Mouse (Mus musculus) testis, adult 2 months (tissue): ENCODE results near the gene Tmbim1. TPM values are rescaled to one million over a fixed set of nuclear protein-coding genes. Genes with fewer than 3 reads are reported as not detected.

Source experiments
- H3K27ac ChIP-seq: fragments of 200-500 bp; 2 replicates; pipeline ENCODE4 v1.5.1; 2012; ENCODE audit warnings: low read depth, low read length; ENCODE audit not compliant: control insufficient read depth, insufficient read depth
- H3K27me3 ChIP-seq: fragments of 200-500 bp; 2 replicates; pipeline ENCODE4 v1.6.1; 2012; ENCODE audit warnings: mild to moderate bottlenecking, low read length, moderate library complexity; ENCODE audit not compliant: control insufficient read depth, insufficient read depth
- H3K36me3 ChIP-seq: fragments of 200-500 bp; 2 replicates; pipeline ENCODE4 v1.6.1; 2012; ENCODE audit warnings: mild to moderate bottlenecking, low read length; ENCODE audit not compliant: control insufficient read depth, insufficient read depth
- H3K4me1 ChIP-seq: fragments of 200-500 bp; 2 replicates; pipeline ENCODE4 v1.6.1; 2012; ENCODE audit warnings: low read length; ENCODE audit not compliant: control insufficient read depth, insufficient read depth
- H3K4me3 ChIP-seq: fragments of 200-500 bp; 2 replicates; pipeline ENCODE4 v1.5.1; 2012; ENCODE audit warnings: low read depth, mild to moderate bottlenecking, low read length, moderate library complexity, mixed read lengths; ENCODE audit not compliant: control insufficient read depth
- CTCF ChIP-seq: fragments of 200-500 bp; IDR thresholded peaks from 2 replicates; pipeline ENCODE4 v1.5.1; 2012; ENCODE audit warnings: low read depth, mild to moderate bottlenecking, inconsistent platforms, low read length, moderate library complexity; ENCODE audit not compliant: control insufficient read depth, insufficient read depth, insufficient replicate concordance
- POLR2A ChIP-seq: fragments of 200-500 bp; IDR thresholded peaks from 2 replicates; pipeline ENCODE4 v1.6.1; 2012; ENCODE audit warnings: low read depth, mild to moderate bottlenecking, inconsistent platforms, low read length, moderate library complexity; ENCODE audit not compliant: control insufficient read depth
- polyA plus RNA-seq: library from polyadenylated mRNA; depleted of rRNA; stranded (reverse); fragments of >200 nt; gene quantifications from 2 replicates; pipeline ENCODE4 v1.2.3, GENCODE M21; 2012

Gene Tmbim1
- polyA plus RNA-seq, 1 experiment, result 6.3 TPM

DNA sequence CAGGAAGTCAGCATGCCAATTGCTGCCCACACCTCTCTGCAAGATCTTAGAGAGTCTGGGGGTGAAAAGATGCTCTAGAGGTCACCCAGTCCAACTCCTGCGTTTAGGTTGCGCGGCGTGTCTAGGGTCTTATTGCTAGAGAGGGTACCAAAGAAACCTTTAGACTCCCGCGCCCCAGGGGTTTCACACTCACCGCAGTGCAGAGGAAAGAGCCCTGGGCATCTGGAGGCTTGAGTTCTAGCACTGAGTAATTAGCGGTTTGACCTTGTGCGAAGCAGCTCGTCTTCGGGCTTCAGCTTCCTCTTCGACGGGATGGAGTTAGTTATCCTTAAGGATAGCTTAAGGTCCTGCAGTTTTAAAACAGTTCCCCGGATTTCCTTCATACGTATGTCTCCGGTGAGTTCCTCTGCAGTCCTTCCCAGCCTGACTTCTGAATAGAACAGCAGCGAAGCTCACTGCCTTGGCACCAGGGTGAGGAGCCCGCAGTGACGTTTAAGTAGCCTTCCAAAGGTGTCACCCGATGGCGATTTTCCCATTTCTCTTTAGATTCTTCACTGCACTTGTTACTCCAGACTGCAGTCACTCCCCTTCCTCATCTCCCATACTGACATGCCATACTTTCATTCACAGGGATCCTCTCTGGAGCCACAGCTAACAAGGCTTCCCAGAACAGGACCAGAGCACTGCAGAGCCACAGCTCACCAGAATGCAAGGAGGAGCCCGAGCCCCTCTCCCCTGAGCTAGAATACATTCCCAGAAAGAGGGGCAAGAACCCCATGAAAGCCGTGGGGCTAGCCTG, 20.0 kb downstream of the Tmbim1 start:
- Histone ChIP-seq H3K4me3 (peak overlapping the region; percentile 96), H3K27ac (peak overlapping the region; percentile 62), H3K4me1 (peaks cover 8% of the 10 kb centered on the region), H3K27me3 (no peaks in the 10 kb centered on the region), H3K36me3 (peaks cover 12% of the 10 kb centered on the region)
- no peak for TF ChIP-seq POLR2A
- no peak for TF ChIP-seq CTCF

DNA sequence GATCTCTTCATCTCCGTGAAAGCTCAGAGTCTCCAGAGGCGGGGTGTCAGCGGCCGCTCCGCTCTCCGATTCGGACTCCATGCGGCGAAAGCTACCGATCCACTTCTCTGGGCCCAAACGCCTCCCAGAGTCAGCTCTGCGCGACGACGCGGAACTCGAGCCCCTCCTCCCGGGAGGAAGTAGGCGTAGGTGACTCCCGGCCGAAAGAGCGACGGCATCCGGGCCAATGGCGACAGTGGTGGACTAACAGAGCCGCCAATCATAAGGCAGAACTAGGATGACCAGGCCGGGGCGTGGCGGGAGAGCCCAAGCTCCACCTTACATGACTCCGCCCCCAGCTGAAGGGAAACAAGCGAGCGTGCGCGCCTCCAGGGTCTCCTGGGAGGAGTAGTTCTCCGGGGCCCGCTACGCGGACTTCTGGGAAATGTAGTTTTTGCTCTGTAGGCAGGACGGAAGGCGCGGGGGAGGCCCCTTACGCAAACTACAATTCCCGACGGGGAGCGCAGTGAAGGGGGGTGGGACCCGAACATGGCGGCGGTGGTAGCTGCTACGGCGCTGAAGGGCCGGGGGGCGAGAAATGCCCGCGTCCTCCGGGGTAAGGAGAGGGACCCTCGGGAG, 20.8 kb downstream of the Tmbim1 start, which contains the start of the genes Aamp and Pnkd:
Gene Aamp, minus strand, starts transcription at position 196 of the 618 bp plus-strand sequence.
Gene Pnkd, plus strand, starts transcription at position 388 of the 618 bp plus-strand sequence.
- peak within 1 kb of the TSS; percentile 96 for H3K4me3 ChIP-seq
- peak; percentile 4; the same call in 1 of the 2 replicates for TF ChIP-seq CTCF
- peak; percentile 77 for TF ChIP-seq POLR2A
- peak within 1 kb of the TSS; percentile 92 for H3K27ac ChIP-seq
- H3K27me3 ChIP-seq, result no peaks in the 10 kb centered on the region
- H3K36me3 ChIP-seq, result peaks cover 14% of the 10 kb centered on the region
- peaks cover 8% of the 10 kb centered on the region for H3K4me1 ChIP-seq

DNA sequence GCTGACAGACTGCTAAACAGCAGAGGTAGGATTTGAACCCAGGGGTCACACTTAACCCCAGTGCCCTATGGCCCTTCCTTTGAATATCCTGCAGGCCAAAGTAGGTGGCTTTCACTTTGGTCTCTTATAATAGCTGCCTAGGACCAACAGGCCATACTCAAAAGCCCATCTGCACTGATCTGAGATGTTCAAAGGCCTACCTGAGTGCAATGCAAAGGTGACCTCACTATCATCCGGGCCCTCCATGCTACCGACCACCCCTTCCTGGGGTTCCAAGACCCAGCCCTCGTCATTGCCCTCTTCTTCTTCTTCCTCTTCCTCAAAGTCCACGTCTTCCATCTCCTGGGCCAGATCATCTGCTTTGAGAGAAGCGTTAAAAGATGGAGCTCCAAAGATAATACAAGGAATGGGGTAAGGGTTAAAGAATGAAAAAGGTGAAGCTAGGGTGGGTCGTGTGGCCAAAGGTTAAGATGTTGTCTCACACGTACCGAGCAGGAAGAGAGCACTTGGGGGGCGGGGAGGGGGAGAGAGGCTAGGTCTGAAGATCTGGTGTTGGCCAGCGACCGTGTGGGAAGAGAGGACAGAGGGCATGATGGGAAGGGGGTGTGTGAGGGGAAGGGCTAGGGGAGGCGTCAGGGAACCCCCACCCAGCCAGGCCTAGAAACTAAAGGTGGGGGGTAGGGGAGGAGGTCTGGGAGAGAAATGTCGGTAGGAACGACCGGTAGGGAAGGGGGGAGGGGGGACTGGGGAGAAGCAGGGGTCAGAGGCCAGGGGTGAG, 21.5 kb downstream of the Tmbim1 start:
- peak overlapping the region; percentile 96 for H3K4me3 ChIP-seq
- peak overlapping the region; percentile 92 for H3K27ac ChIP-seq
- H3K4me1 ChIP-seq, result peaks cover 8% of the 10 kb centered on the region
- H3K36me3 ChIP-seq, result peaks cover 14% of the 10 kb centered on the region
- no peak for TF ChIP-seq CTCF
- TF ChIP-seq POLR2A, result no peak
- H3K27me3 ChIP-seq, result no peaks in the 10 kb centered on the region

DNA sequence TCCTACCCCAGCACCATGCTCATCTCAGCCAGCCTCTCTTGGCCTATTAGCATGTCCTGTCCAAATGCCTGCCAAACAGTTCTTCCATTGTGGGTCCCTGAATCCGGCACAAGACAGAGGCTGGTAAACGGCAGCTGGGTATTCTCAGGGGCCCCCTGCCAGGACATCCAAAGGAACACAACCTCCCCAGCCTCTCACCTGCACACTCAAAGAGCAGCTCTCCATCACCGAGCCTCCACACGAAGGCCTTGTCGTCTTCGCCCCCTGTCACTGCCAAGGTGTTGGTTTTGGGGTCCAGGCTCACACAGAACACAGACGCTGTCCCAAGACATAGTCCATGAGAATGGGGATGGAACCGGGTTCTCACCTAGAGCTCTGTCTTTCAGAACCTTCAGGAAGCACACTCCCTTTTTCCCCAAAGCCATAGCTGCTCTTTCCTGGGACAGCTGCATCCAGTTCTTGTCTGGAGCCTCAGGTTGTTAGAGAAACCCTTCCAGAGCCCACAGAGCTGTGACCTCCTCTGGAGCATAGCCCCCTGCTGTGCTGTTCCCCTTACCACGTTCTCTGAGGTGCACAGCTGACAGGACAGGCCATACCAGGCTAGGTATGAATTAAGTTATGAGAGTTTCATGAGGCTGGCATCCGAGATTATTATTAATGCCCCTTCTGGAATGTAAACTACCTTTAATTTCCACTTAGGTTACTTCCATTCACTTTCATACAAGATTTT, 22.4 kb downstream of the Tmbim1 start:
- peaks cover 8% of the 10 kb centered on the region for H3K4me1 ChIP-seq
- H3K36me3 ChIP-seq, result peaks cover 14% of the 10 kb centered on the region
- no peaks in the 10 kb centered on the region for H3K27me3 ChIP-seq
- TF ChIP-seq POLR2A (0 out of 2 replicates have a peak, but pooled peaks have one; percentile 2), CTCF (no peak)
- H3K27ac ChIP-seq, result peak overlapping the region; percentile 41
- peak overlapping the region; percentile 86 for H3K4me3 ChIP-seq

DNA sequence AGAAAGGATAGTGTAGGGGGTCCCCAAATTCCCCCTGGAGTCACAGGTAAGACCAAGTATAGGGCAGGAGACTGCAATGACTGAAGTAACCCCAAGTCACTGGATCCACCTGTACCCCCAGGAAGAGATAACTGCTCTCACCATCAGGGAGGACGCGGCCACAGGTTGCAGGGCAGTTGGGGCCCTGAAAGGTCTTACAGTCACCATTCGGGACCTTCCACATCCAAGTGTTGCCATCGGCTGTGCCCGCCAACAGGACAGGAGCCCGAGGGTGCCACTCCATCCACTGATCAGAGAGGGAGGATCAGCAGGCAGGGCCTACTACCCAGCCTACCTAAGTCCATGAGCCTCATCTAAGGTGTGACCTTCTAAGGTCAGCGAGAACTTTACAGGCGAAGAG, 23.5 kb downstream of the Tmbim1 start:
- peak overlapping the region; percentile 86 for H3K4me3 ChIP-seq

DNA sequence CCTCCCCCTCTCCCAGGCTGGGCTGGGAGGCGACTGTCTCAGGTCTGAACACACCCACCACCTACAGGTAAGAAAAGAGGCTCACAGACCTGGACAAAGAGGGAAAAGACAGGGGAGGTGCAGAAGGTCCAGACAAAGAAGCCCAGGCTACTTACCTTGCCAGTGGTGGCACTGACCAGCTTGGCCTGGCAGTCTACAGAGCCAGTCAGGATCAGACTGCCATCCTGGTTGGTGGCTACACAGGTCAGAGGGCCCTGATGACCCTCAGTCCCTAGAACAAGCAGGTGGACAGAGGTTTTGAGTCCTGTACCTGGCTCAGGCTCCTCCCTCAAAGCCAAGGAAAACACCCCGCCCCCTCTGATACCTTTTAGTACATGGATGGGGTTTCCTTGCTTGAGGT, 24.1 kb downstream of the Tmbim1 start:
- no peak for TF ChIP-seq CTCF
- TF ChIP-seq POLR2A, result no peak
- H3K4me1 ChIP-seq, result peaks cover 11% of the 10 kb centered on the region
- H3K27ac ChIP-seq, result peak overlapping the region; percentile 91
- H3K4me3 ChIP-seq, result peak overlapping the region; percentile 86
- no peaks in the 10 kb centered on the region for H3K27me3 ChIP-seq
- peaks cover 14% of the 10 kb centered on the region for H3K36me3 ChIP-seq

More for the DNA sequence above, 23.5 kb downstream of the Tmbim1 start:
- Histone ChIP-seq H3K27me3 (no peaks in the 10 kb centered on the region), H3K4me1 (peaks cover 11% of the 10 kb centered on the region), H3K27ac (peak overlapping the region; percentile 32; the same call in 1 of the 2 replicates), H3K36me3 (peaks cover 14% of the 10 kb centered on the region)
- TF ChIP-seq CTCF (no peak), POLR2A (no peak)
